Mouse (Mus musculus): Measurements from ENCODE around the gene Lmf2.
A peak's percentile ranks its signal among the peaks of the same experiment; 100 is the strongest.

Gene Lmf2

DNA sequence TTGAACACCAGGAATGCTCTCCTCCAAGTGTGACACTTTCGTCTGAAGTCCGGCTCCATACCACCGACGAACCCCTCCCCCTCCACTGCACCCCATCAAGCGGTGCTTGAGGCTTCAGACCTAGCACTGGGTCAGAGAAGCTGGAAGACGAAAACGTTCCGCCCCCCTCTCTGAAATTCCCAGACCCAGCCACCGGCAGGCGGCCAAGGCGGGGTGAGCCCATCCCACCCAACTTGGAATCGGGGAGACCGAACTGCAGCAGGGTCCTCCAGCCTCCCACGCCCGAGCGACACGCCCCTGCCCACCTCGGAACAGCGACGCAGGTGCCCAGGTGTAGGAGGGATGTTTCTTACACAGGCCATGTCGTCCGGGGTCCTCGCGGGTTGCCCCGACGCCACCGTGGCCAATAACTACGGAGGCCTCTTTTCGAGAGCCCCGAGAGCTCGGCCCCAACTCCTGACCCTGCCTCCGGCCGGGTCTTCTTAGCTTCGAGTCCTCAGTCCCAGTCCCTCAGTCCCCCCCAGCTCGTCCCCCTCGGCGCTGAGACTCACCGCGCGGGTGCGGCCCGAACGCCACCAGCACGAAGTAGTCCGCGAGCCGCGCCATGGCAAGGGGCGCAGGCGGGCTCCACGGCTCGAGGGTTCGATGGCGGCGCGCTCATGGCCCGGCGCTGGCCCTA, 40.8 kb downstream of the Lmf2 start:
- DNase-seq, result peak; percentile 79

GRCm38 (mm10) chr15:89314107-89314506, 41.4 kb downstream of the Lmf2 start:
- no peak for DNase-seq

DNA sequence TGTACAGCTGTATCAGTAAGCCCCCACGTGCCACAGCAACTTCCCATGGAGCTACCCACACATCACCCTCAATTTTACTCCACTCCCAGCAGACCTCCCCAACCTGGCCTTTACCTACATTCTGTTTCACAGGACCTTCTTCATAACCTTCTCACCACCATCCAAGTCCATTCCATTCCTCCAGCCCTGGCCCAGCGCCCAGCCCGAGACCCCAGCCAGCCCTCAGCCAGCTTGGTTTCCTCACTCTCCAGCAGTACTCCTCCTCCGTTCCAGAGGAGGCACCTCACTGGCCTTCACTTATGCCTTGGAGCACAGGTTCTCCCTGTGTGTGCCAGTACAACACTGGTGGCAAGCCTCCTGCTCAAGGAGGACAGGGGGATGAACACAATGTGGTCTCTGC, 42.1 kb downstream of the Lmf2 start:
- peak; percentile 58 for DNase-seq

- peak; percentile 83 for DNase-seq
Observed at GRCm38 (mm10) chr15:89309962-89310498, 45.4 kb downstream of the Lmf2 start.

GRCm38 (mm10) chr15:89308406-89309139, 46.9 kb downstream of the Lmf2 start:
- DNase-seq, result peak; percentile 71

GRCm38 (mm10) chr15:89307461-89307860, 48.0 kb downstream of the Lmf2 start:
- no peak for DNase-seq

- DNase-seq, result peak; percentile 13
Observed at GRCm38 (mm10) chr15:89305966-89306365, 49.5 kb downstream of the Lmf2 start.

Measured in cerebellum, adult 9-11 months (tissue).